Mouse (Mus musculus) heart, postnatal 0 days (tissue): ENCODE measurements at regions not wholly inside any gene's neighbourhood (a gene's known extent, or its start where the extent isn't known, plus 50 kb on each side); places are given as distances from the start of the nearest gene placed in this dataset.
A peak's percentile ranks its signal among the peaks of the same experiment; 100 is the strongest.

Source experiments
- ATAC-seq: fragments of 200-750 bp; cut with Nextera tagmentation; 2 replicates; pipeline ENCODE4 v1.8.0; 2017; ENCODE audit warnings: low read depth, moderate number of reproducible peaks, moderate library complexity; ENCODE audit not compliant: insufficient read depth
- DNase-seq: peaks from one replicate; pipeline ENCODE4 v3.0.0-alpha.2; 2016; ENCODE audit warnings: low spot score
- H3K27ac ChIP-seq: fragments of 300-500 bp; sonication (generic); 2 replicates; pipeline ENCODE4 v1.5.1; 2014; ENCODE audit warnings: low read depth, mild to moderate bottlenecking
- H3K27me3 ChIP-seq: fragments of 300-500 bp; sonication (generic); 2 replicates; pipeline ENCODE4 v1.6.1; 2014; ENCODE audit warnings: low read length, mixed read lengths; ENCODE audit not compliant: control insufficient read depth, insufficient read depth
- H3K36me3 ChIP-seq: fragments of 300-500 bp; sonication (generic); replicated peaks from 2 replicates; pipeline ENCODE4 v1.6.1; 2014; ENCODE audit warnings: low read length, mixed read lengths; ENCODE audit not compliant: control insufficient read depth, insufficient read depth
- H3K4me1 ChIP-seq: fragments of 300-500 bp; sonication (generic); 2 replicates; pipeline ENCODE4 v1.6.1; 2014; ENCODE audit warnings: antibody characterized with exemption; ENCODE audit not compliant: control insufficient read depth, insufficient read depth
- H3K4me2 ChIP-seq: fragments of 300-500 bp; sonication (generic); 2 replicates; pipeline ENCODE4 v1.6.1; 2014; ENCODE audit warnings: low read depth, mild to moderate bottlenecking, low read length, moderate library complexity
- H3K4me3 ChIP-seq: fragments of 300-500 bp; sonication (generic); 2 replicates; pipeline ENCODE4 v1.5.1; 2014; ENCODE audit warnings: low read depth, low read length
- H3K9ac ChIP-seq: fragments of 300-500 bp; sonication (generic); replicated peaks from 2 replicates; pipeline ENCODE4 v1.6.1; 2014; ENCODE audit warnings: low read depth, low read length, mixed read lengths
- H3K9me3 ChIP-seq: fragments of 300-500 bp; sonication (generic); replicated peaks from 2 replicates; pipeline ENCODE4 v1.6.1; 2016; ENCODE audit warnings: low read length; ENCODE audit not compliant: control insufficient read depth
- CTCF ChIP-seq: IDR thresholded peaks from 2 replicates; pipeline ENCODE4 v1.5.1; 2016; ENCODE audit warnings: antibody characterized with exemption, control low read depth, low read depth
- EP300 ChIP-seq: IDR thresholded peaks from 2 replicates; pipeline ENCODE4 v1.6.1; 2016; ENCODE audit warnings: antibody characterized with exemption, low read depth
- whole genome bisulfite sequencing: fragments of 180-500 bp; shearing (Covaris S2); extraction: QIAGEN DNeasy Blood & Tissue Kit; methylation state at CpG from one replicate; pipeline ENCODE4 v1.1.7; 2014; 5-methylcytosine and 5-hydroxymethylcytosine counted together

- no peak for TF ChIP-seq EP300
- no peak for TF ChIP-seq CTCF
- Histone ChIP-seq H3K4me3 (no peak overlapping the region), H3K4me1 (peaks cover 5% of the 10 kb centered on the region; the same call in 1 of the 2 replicates), H3K9ac (no peak overlapping the region), H3K27ac (no peak overlapping the region), H3K9me3 (no peaks in the 10 kb centered on the region), H3K4me2 (no peak overlapping the region), H3K27me3 (no peaks in the 10 kb centered on the region), H3K36me3 (no peaks in the 10 kb centered on the region)
- 59% methylated on average over 4 of the region's 4 CpGs for WGBS
- no peak for DNase-seq
- no peak for ATAC-seq
These were observed 946.5 kb downstream of the Pla2g4a start for GRCm38 (mm10) chr1:149014559-149014958.

- no peak for TF ChIP-seq CTCF
- TF ChIP-seq EP300 = no peak
- H3K9ac ChIP-seq = no peak overlapping the region
- H3K36me3 ChIP-seq = no peaks in the 10 kb centered on the region
- peaks cover 5% of the 10 kb centered on the region; the same call in 1 of the 2 replicates for H3K4me1 ChIP-seq
- H3K27me3 ChIP-seq = no peaks in the 10 kb centered on the region
- no peak overlapping the region for H3K4me2 ChIP-seq
- H3K27ac ChIP-seq = no peak overlapping the region
- H3K9me3 ChIP-seq = no peaks in the 10 kb centered on the region
- ATAC-seq = no peak
- DNase-seq = no peak
- H3K4me3 ChIP-seq = no peak overlapping the region
These were observed 950.3 kb downstream of the Pla2g4a start for GRCm38 (mm10) chr1:149010767-149011166.

GRCm38 (mm10) chr1:149000092-149000491 is 961.0 kb downstream of the Pla2g4a start:
- no peak for DNase-seq
- no peaks in the 10 kb centered on the region for H3K36me3 ChIP-seq
- no peaks in the 10 kb centered on the region for H3K4me1 ChIP-seq
- no peak for TF ChIP-seq CTCF
- TF ChIP-seq EP300 = no peak
- 52% methylated on average over 3 of the region's 3 CpGs for WGBS
- ATAC-seq = no peak
- no peak overlapping the region for H3K4me2 ChIP-seq
- no peak overlapping the region for H3K27ac ChIP-seq
- no peak overlapping the region for H3K4me3 ChIP-seq
- no peaks in the 10 kb centered on the region for H3K27me3 ChIP-seq
- H3K9ac ChIP-seq = no peak overlapping the region
- no peaks in the 10 kb centered on the region for H3K9me3 ChIP-seq

GRCm38 (mm10) chr1:148993586-148993985 is 967.5 kb downstream of the Pla2g4a start:
- DNase-seq (peak; percentile 26), ATAC-seq (no peak)
- H3K4me1 ChIP-seq = no peaks in the 10 kb centered on the region
- H3K27me3 ChIP-seq = no peaks in the 10 kb centered on the region
- no peaks in the 10 kb centered on the region for H3K36me3 ChIP-seq
- TF ChIP-seq EP300 (no peak), CTCF (peak; percentile 59)
- 47% methylated on average over 1 of the region's 1 CpGs for WGBS
- H3K4me2 ChIP-seq = no peak overlapping the region
- no peaks in the 10 kb centered on the region for H3K9me3 ChIP-seq
- H3K9ac ChIP-seq = no peak overlapping the region
- H3K4me3 ChIP-seq = no peak overlapping the region
- no peak overlapping the region for H3K27ac ChIP-seq

GRCm38 (mm10) chr1:148977377-148977776 is 983.7 kb downstream of the Pla2g4a start:
- Histone ChIP-seq H3K27ac (no peak overlapping the region), H3K4me2 (no peak overlapping the region), H3K27me3 (no peaks in the 10 kb centered on the region), H3K9me3 (no peaks in the 10 kb centered on the region), H3K9ac (no peak overlapping the region), H3K4me1 (no peaks in the 10 kb centered on the region), H3K4me3 (no peak overlapping the region), H3K36me3 (no peaks in the 10 kb centered on the region)
- ATAC-seq (no peak), DNase-seq (no peak)
- 70% methylated on average over 5 of the region's 5 CpGs for WGBS
- TF ChIP-seq CTCF = no peak
- TF ChIP-seq EP300 = no peak

GRCm38 (mm10) chr1:148965358-148965757 is 995.7 kb downstream of the Pla2g4a start:
- Histone ChIP-seq H3K9me3 (no peaks in the 10 kb centered on the region), H3K27me3 (no peaks in the 10 kb centered on the region), H3K36me3 (no peaks in the 10 kb centered on the region), H3K9ac (no peak overlapping the region), H3K4me3 (no peak overlapping the region), H3K4me1 (no peaks in the 10 kb centered on the region), H3K27ac (no peak overlapping the region), H3K4me2 (no peak overlapping the region)
- ATAC-seq = no peak
- no peak for TF ChIP-seq EP300
- no peak for TF ChIP-seq CTCF
- no peak for DNase-seq
